Mouse (Mus musculus) adrenal gland, postnatal 36 days (tissue): ENCODE measurements around the gene Bcl11a. TPM values are rescaled to one million over a fixed set of nuclear protein-coding genes. Genes with fewer than 3 reads are reported as not detected.

Source experiments
- DNase-seq, 2 experiments: peaks; one replicate each; pipeline ENCODE4 v3.0.0; 2021; ENCODE audit warnings: mixed read lengths in 1 of 2
- total RNA-seq, 2 experiments: library from RNA; stranded (reverse); gene quantifications; 2 replicates each; pipeline ENCODE4 v1.2.3; 2021

Bcl11a gene
- total RNA-seq, 2 experiments from 2014 or later, result 4.9 to 5.4 TPM

DNA sequence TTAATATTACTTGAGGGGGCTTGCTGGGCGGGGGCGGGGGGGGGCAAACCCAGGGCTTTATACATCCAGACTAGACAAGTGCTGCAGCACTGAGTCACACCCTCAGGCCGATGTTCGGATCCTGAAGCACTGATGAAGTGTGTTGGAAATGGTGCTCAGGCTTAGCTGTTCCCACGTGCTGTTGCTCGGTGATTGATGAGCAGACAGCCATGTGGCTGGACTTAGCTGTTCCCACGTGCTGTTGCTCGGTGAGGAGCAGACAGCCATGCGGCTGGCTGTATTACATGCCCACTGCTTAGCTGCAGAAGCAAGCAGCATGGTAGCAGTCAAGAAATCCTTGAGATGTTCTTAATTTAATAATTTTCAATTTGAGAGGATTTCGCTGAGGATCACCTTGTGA, 75.2 kb downstream of the Bcl11a start:
- no peak for DNase-seq

GRCm38 (mm10) chr11:24158026-24158425, 80.2 kb downstream of the Bcl11a start:
- DNase-seq, result no peak

DNA sequence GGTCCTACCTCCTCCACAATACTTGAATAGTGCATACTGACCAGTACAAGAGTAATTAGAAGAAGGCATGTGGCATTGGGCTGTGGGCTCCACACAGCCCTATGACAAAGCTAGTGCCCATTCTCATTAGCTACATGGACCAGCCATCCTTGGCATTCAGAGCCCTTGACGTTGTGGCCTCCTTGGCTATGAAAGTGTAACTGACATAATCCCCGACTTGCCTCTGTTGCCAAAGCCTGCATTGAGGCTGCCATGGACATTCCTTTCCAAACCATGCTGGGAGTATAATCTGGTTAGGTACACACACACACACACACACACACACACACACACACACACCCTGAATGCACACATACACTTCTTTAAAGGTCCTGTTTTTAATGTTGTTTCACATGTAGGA, 81.8 kb downstream of the Bcl11a start:
- no peak for DNase-seq

- no peak for DNase-seq
These were observed 83.6 kb downstream of the Bcl11a start for GRCm38 (mm10) chr11:24161458-24161857.

DNA sequence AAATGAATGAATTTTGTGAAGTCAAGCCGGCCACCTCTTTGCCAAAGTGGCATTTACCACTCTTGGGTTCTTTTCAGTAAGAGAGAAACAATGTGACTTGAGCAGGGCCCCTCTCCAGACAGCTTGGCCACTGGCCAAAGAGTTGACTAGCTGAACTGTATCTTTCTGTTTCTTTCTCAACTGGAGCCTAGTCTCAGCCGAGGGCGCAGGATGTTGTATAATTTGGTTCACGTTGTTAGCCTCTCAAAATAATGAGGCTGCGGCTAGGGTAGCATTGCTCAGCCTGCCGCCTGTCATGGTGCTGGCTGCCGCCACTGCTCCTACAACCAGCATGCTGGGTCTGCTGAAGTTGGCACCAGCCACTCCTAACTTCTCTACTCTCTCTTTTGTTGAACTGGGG, 84.2 kb downstream of the Bcl11a start:
- peak in 1 of 2 experiments; percentile 33 for DNase-seq

DNA sequence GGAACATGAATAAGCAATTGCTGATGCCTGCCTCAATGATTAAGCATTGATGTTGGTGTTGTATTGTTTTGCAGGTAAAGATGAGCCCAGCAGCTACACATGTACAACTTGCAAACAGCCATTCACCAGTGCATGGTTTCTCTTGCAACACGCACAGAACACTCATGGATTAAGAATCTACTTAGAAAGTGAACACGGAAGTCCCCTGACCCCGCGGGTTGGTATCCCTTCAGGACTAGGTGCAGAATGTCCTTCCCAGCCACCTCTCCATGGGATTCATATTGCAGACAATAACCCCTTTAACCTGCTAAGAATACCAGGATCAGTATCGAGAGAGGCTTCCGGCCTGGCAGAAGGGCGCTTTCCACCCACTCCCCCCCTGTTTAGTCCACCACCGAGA, 85.2 kb downstream of the Bcl11a start:
- no peak for DNase-seq

GRCm38 (mm10) chr11:24164065-24164464, 86.2 kb downstream of the Bcl11a start:
- DNase-seq, result no peak

DNA sequence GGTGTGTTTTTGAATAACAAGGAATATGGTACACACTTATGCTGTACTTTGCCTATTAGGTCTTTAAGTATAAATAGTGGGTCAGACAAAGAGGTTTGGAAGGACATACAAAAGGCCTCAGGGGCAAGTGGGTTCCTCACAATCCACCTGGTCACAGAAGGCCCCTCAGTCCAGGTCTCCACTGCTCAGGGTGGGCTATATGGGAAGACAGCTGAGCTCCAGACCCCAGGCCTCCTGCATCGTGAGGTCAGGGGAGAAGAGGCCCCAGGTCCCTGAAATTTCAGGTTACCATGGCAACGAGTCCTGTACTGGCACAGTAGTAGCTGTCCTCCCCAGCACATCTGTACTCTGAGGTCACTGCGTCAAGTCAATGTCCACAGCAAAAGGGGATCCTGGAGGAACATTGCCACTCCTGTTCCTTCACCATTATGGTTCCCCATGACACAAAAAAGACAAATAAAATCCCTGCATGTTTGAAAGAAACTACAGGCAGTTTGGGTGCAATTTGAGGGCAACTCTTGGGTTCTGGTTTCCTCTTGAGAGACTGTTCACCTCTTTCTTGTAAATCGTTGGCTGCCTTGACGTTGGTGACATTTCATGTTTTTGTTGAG, 93.9 kb downstream of the Bcl11a start:
- no peak for DNase-seq

GRCm38 (mm10) chr11:24172585-24172984, 94.7 kb downstream of the Bcl11a start:
- DNase-seq, result no peak

- no peak for DNase-seq
These were observed 96.4 kb downstream of the Bcl11a start for GRCm38 (mm10) chr11:24174161-24174792.

GRCm38 (mm10) chr11:24177458-24177857, 99.6 kb downstream of the Bcl11a start:
- no peak for DNase-seq

DNA sequence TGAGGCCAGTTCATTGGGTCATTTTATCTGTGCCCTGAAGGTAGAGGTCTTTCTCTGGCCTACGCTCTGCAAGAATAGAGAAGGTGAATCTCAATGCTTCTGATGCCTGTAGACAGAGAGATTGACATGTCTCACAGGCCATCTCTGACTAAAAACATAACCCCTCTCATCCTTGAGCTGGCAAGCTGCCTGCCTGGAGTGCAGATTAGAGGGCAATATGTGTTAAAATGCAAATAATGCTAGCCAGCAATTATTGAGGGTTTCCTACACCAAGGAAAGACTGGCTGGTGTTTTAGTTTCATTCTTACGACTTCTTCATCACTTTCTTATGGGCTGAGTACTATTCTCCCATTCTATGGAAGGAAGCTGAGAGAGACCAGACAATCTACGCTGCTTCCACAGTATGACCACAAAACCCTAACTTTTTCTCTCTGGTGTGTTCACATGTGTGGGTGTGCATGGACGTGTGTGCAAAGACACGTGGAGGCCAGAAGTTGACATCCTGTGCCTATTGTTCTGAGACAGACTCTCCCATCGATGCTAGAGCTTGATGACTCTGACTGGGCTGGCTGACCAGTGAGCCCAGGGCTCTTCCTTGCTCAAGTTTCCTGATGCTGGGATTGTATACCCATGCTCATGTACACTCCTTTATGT, 101.1 kb downstream of the Bcl11a start:
- DNase-seq, result no peak

DNA sequence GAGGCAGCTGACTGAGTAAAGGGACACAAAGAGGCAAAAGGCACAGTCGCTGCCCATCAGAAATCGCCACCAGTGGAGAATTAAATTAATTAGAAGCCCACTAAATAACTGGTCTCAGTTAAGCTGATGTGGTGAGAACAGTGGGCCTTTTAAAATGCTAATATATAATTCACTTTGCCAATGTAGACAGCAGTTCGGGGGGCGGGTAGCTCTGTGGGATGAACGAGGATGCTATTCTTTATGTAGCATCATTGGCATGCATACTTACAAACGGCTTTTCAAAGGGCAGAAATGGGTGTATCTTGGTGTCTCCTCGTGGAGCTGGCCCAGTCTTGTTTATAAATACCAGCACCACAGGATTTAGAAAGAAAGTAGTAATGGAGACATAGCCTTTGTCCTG, 102.2 kb downstream of the Bcl11a start:
- no peak for DNase-seq

GRCm38 (mm10) chr11:24183501-24183900, 105.6 kb downstream of the Bcl11a start:
- no peak for DNase-seq

DNA sequence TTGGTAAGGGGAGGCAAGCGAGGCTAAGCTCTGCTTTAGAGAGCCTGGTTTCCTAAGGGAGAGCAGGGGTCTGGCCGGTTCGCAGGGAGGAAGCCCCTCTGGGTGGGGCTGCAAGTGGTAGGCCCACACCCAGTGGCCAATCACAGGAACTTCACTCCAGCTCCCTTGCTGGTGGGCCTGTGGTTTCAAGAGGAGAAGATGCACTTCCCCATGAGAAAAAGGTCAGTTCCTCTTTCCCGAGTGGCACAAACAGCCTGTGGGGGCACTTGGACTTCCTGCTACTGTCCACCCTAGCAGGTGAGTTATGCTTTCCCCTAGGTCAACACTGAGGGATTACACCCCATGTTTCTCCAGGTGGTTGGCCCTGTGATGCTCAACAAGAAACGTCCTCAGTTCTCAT, 107.1 kb downstream of the Bcl11a start:
- DNase-seq, result no peak

DNA sequence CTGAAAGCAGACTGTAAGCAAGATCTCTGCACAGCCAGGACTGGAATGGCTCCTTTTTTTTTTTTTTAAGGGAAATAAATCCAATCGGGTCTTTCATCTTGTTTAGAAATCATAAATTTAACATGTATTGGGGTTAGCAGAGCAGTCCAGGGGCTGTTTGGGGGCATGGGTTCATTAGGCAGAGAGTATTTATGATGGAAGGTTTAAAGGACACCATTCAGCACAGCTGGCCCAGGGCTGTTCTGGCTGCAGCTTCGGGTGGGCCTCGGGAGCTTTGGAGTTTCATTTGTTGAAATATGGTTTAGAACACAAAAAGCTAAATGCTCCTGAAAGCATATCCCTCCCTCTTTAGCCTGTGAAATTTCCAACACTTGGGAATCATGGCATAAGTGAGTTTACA, 112.6 kb downstream of the Bcl11a start:
- DNase-seq, result no peak

GRCm38 (mm10) chr11:24196460-24197190, 118.8 kb downstream of the Bcl11a start:
- no peak for DNase-seq

GRCm38 (mm10) chr11:24197424-24197823, 119.6 kb downstream of the Bcl11a start:
- no peak for DNase-seq

- DNase-seq, result no peak
These were observed 121.7 kb downstream of the Bcl11a start for GRCm38 (mm10) chr11:24199560-24199959.

- DNase-seq, result no peak
These were observed 122.5 kb downstream of the Bcl11a start for GRCm38 (mm10) chr11:24200310-24200709.

DNA sequence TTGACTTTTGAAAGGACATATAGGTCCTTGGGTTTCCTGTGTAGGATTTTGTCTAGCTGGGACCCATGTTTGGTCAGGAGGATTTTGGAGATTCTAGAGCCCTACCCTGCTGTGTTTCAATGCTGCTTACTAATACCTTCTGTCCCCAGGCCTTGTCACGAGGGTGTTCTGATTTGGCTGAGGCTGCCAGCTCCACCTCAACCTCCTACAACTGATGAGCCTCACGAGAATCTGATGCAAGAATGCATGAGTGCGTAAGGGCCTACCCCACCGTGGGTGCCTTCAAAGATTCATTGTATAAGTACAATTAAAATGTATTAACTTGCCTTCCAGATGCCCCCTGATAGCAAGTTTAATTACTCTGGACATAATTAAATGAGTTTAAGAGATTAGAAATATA, 123.4 kb downstream of the Bcl11a start:
- DNase-seq, result no peak

DNA sequence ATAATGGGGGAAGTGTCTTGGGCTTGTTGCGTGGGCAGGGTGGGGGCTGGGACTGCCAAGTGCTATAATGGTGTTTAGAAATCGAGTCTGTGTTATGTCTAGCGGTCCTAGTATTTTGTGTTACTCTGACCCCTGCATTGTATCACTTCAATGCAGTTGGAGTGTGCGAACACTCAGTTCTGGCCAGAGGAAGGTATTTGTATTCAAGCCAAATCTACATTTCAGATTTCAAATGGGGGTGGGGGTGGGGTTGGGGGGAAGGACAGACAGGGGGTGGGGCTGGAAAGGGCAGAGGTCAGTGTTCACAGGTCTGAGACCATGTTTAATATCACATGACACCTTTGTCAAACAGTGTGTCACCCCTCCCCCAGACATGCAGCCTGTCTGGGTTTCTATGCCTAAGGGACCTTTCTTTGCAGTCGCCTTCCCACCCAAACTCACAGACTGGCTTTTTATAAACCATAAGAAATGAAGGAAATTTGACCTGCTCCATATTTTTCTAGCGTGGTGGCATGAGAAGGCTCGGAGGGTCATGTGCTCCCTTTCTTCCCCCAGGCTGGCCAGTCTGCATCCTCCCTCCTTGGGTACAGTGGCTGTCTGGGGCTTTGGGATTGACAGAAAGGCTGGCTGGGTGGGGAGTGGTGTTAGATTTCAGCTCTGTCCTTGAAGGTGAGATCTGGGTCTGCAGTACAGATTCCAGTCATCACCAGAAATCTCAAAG, 124.9 kb downstream of the Bcl11a start:
- DNase-seq, result no peak
